Mouse (Mus musculus) granulocyte monocyte progenitor cell, adult 5-6 weeks (primary cell): Measurements from ENCODE around the gene Ano5. TPM values are rescaled to one million over a fixed set of nuclear protein-coding genes. Genes with fewer than 3 reads are reported as not detected.

Experiments used
- ATAC-seq: replicated peaks from 2 replicates; pipeline ENCODE4 v1.8.0; 2016; ENCODE audit warnings: mild to moderate bottlenecking, moderate TSS enrichment, inconsistent platforms; ENCODE audit not compliant: poor library complexity, severe bottlenecking
- total RNA-seq, 2 experiments: library from RNA; stranded (forward) in 1 of 2; stranded (reverse) in 1 of 2; fragments of 200-712, 200-1000 nt in 1 of 2; fragments of >200 nt in 1 of 2; fragmentation: Nextera tagmentation in 1 of 2; gene quantifications; 2 replicates each; pipeline ENCODE4 v1.2.3; 2014 to 2017

The Ano5 gene
- total RNA-seq (2014; fragmentation: Nextera tagmentation) (not detected in 2 replicates), total RNA-seq (2017) (not detected in 2 replicates)

DNA sequence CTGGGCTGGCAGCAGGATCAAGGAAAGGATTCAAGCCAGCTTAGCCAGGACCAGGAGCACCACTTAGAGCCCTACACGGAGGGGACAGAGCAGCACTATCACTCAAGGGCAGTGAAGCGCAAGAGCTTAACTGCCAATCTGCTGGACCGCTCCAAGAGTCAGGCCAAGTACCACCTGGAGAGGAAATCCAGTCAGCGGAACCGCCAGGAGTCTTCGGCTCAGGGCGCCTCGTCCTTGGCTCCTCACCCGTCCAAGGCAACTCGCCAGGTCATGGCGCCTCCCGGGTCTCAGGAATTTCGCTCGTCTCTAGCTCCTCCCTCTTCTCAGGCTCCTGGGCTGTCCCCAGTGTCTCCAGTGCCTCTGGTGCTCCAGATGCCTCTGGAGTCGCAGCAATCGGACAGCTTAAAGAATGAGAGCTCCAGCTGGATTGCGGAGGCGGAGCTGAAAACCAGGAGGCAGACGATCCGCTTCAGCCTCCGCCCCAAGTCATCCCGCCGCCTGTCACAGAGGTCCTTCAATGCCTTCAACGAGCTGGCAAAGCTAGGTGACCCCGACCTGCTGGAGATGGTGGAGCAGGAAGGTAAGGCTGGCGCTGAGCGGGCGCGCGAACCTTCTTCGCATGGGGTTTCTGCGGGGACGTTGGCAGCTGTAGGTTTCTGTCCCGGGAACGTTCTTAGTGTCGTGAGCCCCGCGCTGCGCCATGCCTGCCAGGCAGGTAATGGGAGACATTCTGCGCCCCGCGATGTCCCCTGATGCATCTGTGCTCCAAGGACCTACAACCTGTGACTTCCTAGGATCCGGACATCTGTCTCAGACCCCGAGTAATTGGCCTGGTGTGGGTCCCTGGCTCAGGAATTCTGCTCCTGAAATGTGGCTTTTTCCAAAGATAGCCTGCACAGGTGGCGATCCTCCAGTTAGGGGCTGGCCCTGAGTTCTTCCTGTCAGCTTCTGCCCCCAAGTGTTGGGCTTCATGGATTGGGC, at the start of gene Ano5:
Ano5 (plus strand) TSS at position 359 of the 981 bp plus-strand sequence.
- no peak for ATAC-seq

DNA sequence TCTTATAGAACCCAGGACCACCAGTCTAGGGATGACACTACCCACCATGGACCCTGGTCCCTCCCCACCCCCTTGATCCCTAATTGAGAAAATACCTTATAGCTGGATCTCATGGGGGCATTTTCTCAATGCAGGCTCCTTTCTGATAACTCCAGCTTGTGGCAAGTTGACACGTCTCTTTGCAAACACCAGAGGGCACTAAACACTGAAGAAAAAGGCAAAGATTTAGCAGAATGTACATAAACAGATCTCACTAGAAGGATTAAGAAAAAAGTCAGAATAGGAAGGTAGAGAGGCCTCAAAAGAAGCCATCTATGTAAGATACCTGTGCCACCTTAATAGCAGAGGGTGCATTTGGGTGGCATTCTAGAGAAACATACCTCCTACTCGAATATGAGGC, 11.4 kb upstream of the Ano5 start:
- no peak for ATAC-seq

DNA sequence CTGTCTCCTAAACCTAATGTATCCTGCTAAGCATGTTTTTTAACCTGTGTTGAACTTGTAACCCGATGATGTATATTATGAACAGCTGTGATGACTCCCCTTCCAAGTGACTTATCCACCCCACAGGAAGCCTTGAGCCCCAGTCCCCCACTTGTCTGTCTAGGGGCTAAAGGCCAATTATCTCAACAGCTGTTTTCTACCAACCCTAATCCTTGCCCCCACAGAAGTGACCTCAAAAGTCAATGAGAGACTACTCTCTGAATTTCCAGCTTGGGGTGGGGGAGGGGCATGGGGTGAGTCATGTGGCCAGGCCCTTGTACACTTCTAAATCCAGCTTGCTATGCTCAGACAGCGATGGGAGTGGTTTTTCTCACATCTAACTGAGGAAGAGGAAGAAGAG, 6.9 kb upstream of the Ano5 start:
- ATAC-seq: no peak

- ATAC-seq: no peak
Observed at GRCm38 (mm10) chr7:51510147-51510546, 682 bp upstream of the Ano5 start.

DNA sequence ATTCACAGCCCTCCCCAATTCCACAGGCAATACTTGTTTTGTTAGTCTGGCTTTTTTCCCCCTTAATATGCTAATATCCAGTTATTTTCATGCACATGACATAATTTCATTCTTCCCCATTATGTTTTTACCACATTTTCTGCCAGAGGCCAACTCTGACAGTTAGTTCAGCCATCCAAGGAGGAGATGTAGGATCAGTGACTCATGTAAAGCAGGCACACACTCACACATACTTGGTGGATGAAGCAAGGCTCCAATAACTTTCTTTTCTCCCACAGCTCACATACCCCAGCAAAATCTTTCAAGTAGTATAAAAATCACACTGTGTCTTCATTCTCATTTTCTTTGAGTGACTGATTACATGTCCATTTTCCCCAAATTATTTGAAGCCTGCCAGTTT, 28.5 kb downstream of the Ano5 start:
- ATAC-seq: no peak

DNA sequence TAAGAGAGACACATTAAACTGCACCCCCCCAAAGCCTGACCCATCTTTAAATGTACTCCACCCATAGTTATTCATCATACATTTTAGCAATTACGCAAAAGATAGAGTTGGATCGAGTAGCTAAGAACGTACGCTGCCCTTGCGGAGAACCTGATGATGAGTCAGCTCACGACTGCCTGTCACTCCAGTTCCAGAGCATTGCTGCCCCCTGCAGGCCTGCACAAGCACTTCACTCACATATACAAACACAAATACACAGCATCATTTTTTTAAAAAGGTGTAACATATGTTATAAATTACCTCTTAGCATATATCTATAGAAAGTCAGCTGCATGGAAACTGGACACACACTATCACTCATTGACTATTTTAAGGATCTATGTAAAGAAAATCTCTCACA, 29.9 kb downstream of the Ano5 start:
- ATAC-seq: no peak

- ATAC-seq: no peak
Observed at GRCm38 (mm10) chr7:51600021-51600420, 89.2 kb downstream of the Ano5 start.

DNA sequence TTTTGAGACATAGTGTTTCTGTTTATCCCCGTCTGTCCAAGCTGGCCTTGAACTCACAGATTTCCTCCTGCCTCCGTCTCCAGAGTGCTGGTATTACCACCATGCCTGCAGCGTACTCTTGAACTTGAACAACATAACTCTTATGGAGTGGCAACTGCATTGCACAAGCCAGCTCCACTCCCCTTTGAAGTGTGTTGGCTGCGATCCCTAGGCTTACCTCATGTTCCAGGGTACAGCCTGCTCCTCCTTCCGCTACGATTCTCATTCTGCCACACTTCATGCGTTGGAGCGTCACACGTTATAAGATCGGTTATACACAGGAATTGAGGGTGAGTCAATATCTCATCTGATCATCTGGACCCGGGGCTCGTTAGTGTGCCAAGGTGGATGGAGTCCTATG, 92.9 kb downstream of the Ano5 start:
- no peak for ATAC-seq

- no peak for ATAC-seq
Observed at GRCm38 (mm10) chr7:51614404-51614803, 103.6 kb downstream of the Ano5 start.

- ATAC-seq: no peak
Observed at GRCm38 (mm10) chr7:51617941-51618340, 107.1 kb downstream of the Ano5 start.

GRCm38 (mm10) chr7:51618412-51618811, 107.6 kb downstream of the Ano5 start:
- ATAC-seq: no peak

- ATAC-seq: no peak
Observed at GRCm38 (mm10) chr7:51619977-51620376, 109.1 kb downstream of the Ano5 start.

- ATAC-seq: peak; percentile 82
Observed at GRCm38 (mm10) chr7:51621694-51622145, 110.9 kb downstream of the Ano5 start, which contains the start of gene Slc17a6. Slc17a6 (plus strand) TSS chr7:51622006.

DNA sequence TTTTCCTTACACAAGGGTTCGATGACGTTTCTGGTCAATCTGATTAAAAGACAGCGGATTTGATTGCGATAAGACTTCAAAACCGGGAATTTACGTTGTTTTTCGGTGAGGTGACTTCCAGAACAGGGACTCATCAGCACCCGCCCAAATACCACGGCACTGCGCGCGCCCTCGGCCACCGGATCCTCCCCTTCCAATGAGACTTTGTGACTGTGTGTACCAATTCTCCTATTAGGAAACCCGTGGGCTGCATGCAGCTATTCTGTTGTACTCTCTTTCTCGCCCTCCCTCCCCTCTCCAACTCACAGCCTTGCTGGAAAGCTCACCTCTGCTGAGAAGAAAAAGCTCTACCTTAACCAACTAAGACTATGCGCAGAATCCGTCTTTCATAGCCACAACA, 111.4 kb downstream of the Ano5 start:
- ATAC-seq: no peak

GRCm38 (mm10) chr7:51622666-51623065, 111.8 kb downstream of the Ano5 start:
- ATAC-seq: no peak

- no peak for ATAC-seq
Observed at GRCm38 (mm10) chr7:51624336-51624897, 113.6 kb downstream of the Ano5 start.

DNA sequence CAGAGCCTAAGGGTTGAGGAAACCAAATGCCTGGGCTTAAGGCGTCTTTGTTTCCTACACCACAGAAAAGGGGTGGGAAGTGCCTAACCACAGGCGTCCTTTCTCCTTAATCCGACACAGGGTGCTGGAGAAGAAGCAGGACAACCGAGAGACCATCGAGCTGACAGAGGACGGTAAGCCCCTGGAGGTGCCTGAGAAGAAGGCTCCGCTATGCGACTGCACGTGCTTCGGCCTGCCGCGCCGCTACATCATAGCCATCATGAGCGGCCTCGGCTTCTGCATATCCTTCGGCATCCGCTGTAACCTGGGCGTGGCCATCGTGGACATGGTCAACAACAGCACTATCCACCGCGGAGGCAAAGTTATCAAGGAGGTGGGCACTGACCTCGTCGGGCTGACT, 114.3 kb downstream of the Ano5 start:
- peak; percentile 31 for ATAC-seq

DNA sequence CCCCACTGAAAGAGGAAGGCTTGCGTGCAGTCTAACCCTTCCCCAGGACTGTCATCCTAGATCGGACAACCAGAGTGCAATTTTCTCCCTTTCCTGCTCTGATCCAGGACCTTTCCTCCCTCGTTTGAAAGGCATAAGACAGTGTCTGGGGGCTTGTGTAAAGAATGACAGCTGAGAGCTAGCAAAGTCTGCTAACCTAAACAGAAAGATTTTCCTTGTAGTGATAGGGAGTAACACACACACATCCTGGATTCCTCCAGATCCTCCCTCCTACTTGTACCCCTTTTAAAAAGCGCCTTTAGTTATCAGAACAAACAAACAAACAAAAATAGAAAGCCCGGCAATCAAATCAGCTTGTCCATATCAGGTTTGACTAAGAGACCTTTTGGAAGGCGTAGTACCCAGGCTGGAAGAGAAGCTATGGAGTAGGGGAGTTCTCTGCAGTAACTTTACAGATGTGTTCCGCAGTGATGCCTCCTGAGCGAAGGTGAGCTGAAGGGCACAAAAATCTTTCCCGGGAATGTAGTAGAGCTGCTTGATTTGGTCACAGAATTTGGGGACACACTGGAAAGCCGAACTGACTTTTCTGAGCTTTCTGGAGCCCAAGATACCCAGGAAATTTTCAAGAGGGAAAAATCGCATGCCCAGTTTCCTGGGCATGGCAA, 114.9 kb downstream of the Ano5 start:
- ATAC-seq: no peak

- ATAC-seq: no peak
Observed at GRCm38 (mm10) chr7:51626451-51627000, 115.7 kb downstream of the Ano5 start.

DNA sequence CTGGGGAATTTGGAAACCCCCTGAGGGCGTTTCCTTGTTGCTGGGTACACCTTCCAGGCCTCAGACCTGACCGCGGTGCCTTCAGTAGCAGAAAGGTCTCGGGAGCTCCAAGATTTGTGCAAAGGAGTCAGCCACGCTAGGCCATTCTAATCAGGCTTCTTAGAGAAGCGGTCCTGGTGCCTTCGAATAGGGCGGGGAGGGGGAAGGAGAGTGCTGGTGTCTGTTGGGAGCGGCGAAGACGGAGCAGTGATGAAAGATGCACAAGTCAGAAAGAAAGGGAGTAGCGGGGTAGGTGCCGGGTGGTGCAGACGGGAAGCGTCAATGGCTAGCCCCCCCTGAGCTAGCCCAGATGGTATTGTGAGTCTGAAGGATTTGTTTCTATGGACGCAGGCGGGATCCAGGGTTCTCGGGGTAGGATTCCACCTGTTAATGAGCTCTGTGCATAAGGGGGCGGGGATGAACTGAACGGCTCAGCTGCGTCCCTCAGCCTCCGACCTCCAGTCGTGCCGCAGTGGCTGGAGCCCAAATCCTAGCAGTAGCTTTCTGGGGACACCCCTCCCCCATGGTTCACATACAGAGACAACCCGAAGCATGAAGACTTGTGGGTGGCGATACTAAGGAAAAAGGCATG, 116.3 kb downstream of the Ano5 start:
- no peak for ATAC-seq
